Mouse (Mus musculus) ES-Bruce4 (cell line): ENCODE measurements around the gene Ppp2r5b.

Source experiments
- CTCF ChIP-seq: IDR thresholded peaks from one replicate; pipeline ENCODE4 v1.8.1; 2011; ENCODE audit warnings: low read depth, low read length
- EP300 ChIP-seq: IDR thresholded peaks from 2 replicates; pipeline ENCODE4 v1.6.1; 2011; ENCODE audit warnings: low read depth, low read length; ENCODE audit not compliant: insufficient read depth

DNA sequence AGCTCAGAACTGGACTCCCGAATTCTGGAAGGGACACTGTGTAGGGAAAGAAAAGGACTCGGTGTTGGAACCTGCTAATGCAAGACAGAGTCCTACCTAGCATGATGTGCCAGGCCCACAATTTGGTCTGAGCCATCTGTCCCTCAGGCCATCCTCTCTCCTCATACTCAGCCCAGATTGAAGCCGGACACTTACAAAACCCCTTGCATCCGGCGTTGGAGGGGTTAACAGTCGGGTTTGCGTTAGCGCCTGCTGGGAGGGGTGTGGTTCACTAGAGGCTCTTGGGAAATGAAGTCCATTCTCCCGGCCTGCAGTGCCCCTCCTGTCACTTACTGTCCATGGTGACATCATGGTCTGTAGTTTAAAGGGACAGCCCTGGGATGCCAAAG, 375 bp upstream of the Ppp2r5b start:
- TF ChIP-seq EP300 (no peak), CTCF (no peak)
